Mouse (Mus musculus) ES-E14 (cell line): ENCODE results near the gene Adgrb3.

ENCODE experiments used
- CHD2 ChIP-seq: IDR thresholded peaks from 2 replicates; pipeline ENCODE4 v1.6.1; 2014; ENCODE audit warnings: mild to moderate bottlenecking, low read depth, low read length, inconsistent platforms
- HCFC1 ChIP-seq: IDR thresholded peaks from 2 replicates; pipeline ENCODE4 v1.6.1; 2012; ENCODE audit warnings: low read length, inconsistent platforms, borderline replicate concordance; ENCODE audit not compliant: insufficient read depth
- MAFK ChIP-seq: IDR thresholded peaks from 2 replicates; pipeline ENCODE4 v1.6.1; 2014; ENCODE audit warnings: mild to moderate bottlenecking, low read depth, low read length, inconsistent platforms; ENCODE audit not compliant: insufficient read depth

- TF ChIP-seq CHD2 (no peak), MAFK (no peak), HCFC1 (no peak)
Observed at GRCm38 (mm10) chr1:25474469-25474868, 355.0 kb downstream of the Adgrb3 start.
